Mouse (Mus musculus) limb, embryonic 15.5 days (tissue): Measurements from ENCODE around the gene Met. TPM values are rescaled to one million over a fixed set of nuclear protein-coding genes. Genes with fewer than 3 reads are reported as not detected.
A peak's percentile ranks its signal among the peaks of the same experiment; 100 is the strongest.

Source experiments
- ATAC-seq: fragments of 200-750 bp; cut with Nextera tagmentation; 2 replicates; pipeline ENCODE4 v1.8.0; 2017; ENCODE audit warnings: low read depth, moderate TSS enrichment; ENCODE audit not compliant: insufficient number of reproducible peaks, low FRiP score, low TSS enrichment
- H3K27ac ChIP-seq: fragments of 300-500 bp; sonication (generic); 2 replicates; pipeline ENCODE4 v1.5.1; 2015; ENCODE audit warnings: moderate library complexity, mild to moderate bottlenecking, inconsistent platforms
- H3K27me3 ChIP-seq: fragments of 300-500 bp; sonication (generic); 2 replicates; pipeline ENCODE4 v1.6.1; 2015; ENCODE audit warnings: inconsistent platforms
- H3K36me3 ChIP-seq: fragments of 300-500 bp; sonication (generic); 2 replicates; pipeline ENCODE4 v1.6.1; 2015; ENCODE audit warnings: inconsistent platforms
- H3K4me1 ChIP-seq: fragments of 300-500 bp; sonication (generic); 2 replicates; pipeline ENCODE4 v1.6.1; 2015; ENCODE audit warnings: inconsistent platforms
- H3K4me2 ChIP-seq: fragments of 300-500 bp; sonication (generic); 2 replicates; pipeline ENCODE4 v1.6.1; 2015; ENCODE audit warnings: mild to moderate bottlenecking, inconsistent platforms
- H3K4me3 ChIP-seq: fragments of 300-500 bp; sonication (generic); 2 replicates; pipeline ENCODE4 v1.5.1; 2015; ENCODE audit warnings: mild to moderate bottlenecking, inconsistent platforms
- H3K9ac ChIP-seq: fragments of 300-500 bp; sonication (generic); 2 replicates; pipeline ENCODE4 v1.6.1; 2015; ENCODE audit warnings: inconsistent platforms
- H3K9me3 ChIP-seq: fragments of 300-500 bp; sonication (generic); 2 replicates; pipeline ENCODE4 v1.6.1; 2016; ENCODE audit warnings: inconsistent platforms
- WGBS: fragments of 180-500 bp; shearing (Covaris S2); methylation state at CpG from one replicate; pipeline ENCODE4 v1.1.7; 2015; 5-methylcytosine and 5-hydroxymethylcytosine counted together
- polyA plus RNA-seq: library from polyadenylated mRNA; unstranded; fragments of >200 nt; fragmentation: Nextera tagmentation; extraction: Ambion mirVana; gene quantifications from 2 replicates; pipeline ENCODE4 v1.2.1, GENCODE M21; 2015

The Met gene
- polyA plus RNA-seq = 3.8 and 4.3 TPM in 2 replicates

GRCm38 (mm10) chr6:17463434-17464280 lies at the start of gene Met:
Met (plus strand) TSS chr6:17463800.
- H3K36me3 ChIP-seq = no peaks in the 10 kb centered on the region
- peak within 1 kb of the TSS; percentile 48 for H3K9ac ChIP-seq
- peak; percentile 78 for ATAC-seq
- H3K27me3 ChIP-seq = peaks cover 8% of the 10 kb centered on the region; the same call in 1 of the 2 replicates
- H3K27ac ChIP-seq = no peak within 1 kb of the TSS; the same call in 1 of the 2 replicates
- WGBS = under 1% methylated on average over 74 of the region's 78 CpGs
- H3K4me3 ChIP-seq = peak within 1 kb of the TSS; percentile 69
- H3K4me2 ChIP-seq = peak within 1 kb of the TSS; percentile 95
- H3K9me3 ChIP-seq = no peaks in the 10 kb centered on the region
- H3K4me1 ChIP-seq = peaks cover 8% of the 10 kb centered on the region

DNA sequence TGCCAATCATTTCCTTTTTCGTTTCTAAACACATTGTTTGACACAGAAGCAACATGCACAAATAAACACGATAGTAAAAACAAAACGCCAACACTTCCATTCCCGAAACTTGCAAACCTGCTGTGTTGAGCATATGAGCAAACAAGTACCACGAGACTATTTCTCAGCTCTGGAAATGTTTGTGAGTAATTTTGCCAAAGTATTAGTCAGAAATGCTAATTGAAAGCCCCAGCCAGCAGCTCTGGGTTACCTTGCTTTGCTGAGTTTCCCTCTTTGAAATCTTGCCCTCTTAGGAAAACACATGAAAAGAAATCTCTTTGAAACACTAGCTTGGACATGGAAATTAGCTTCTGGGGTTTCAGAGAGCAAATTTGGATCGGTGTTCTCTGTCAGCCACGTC lies 45.4 kb upstream of the Met start:
- ATAC-seq = no peak
- Histone ChIP-seq H3K27me3 (no peaks in the 10 kb centered on the region), H3K9ac (no peak overlapping the region), H3K4me2 (no peak overlapping the region), H3K27ac (no peak overlapping the region), H3K36me3 (no peaks in the 10 kb centered on the region), H3K4me3 (no peak overlapping the region), H3K9me3 (no peaks in the 10 kb centered on the region), H3K4me1 (no peaks in the 10 kb centered on the region)
- 55% methylated on average over 7 of the region's 7 CpGs for WGBS

DNA sequence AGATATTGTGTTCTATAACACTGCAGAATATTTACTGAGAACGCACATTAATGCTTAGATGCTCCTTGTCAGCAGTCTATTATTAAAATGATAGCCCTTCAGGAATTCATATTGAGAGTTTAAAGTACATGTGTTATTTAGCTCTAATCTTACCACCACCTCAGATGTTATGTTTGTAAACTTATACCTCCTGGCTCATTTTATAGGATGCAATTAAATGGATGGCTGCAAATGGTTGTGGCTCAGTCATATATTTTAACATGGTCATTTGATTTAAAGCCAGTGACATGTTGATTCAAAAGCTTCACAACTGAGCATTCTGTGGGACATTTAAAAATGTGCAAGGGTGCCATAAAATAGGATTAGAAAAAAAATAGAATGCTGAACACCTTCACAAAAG lies 41.2 kb upstream of the Met start:
- Histone ChIP-seq H3K9ac (no peak overlapping the region), H3K9me3 (no peaks in the 10 kb centered on the region), H3K4me2 (no peak overlapping the region), H3K4me1 (no peaks in the 10 kb centered on the region), H3K27ac (no peak overlapping the region), H3K4me3 (no peak overlapping the region), H3K36me3 (no peaks in the 10 kb centered on the region), H3K27me3 (no peaks in the 10 kb centered on the region)
- 63% methylated on average over 1 of the region's 1 CpGs for WGBS
- ATAC-seq = no peak

- H3K36me3 ChIP-seq = no peaks in the 10 kb centered on the region
- H3K9me3 ChIP-seq = no peaks in the 10 kb centered on the region
- 52% methylated on average over 3 of the region's 3 CpGs for WGBS
- H3K4me2 ChIP-seq = no peak overlapping the region
- ATAC-seq = no peak; the same call in 1 of the 2 replicates
- H3K9ac ChIP-seq = no peak overlapping the region
- no peaks in the 10 kb centered on the region for H3K27me3 ChIP-seq
- H3K4me1 ChIP-seq = no peaks in the 10 kb centered on the region
- H3K27ac ChIP-seq = no peak overlapping the region
- no peak overlapping the region for H3K4me3 ChIP-seq
These were observed 34.6 kb upstream of the Met start for GRCm38 (mm10) chr6:17429041-17429440.

GRCm38 (mm10) chr6:17429611-17430010 lies 34.0 kb upstream of the Met start:
- Histone ChIP-seq H3K4me2 (no peak overlapping the region), H3K4me3 (no peak overlapping the region), H3K9me3 (no peaks in the 10 kb centered on the region), H3K4me1 (no peaks in the 10 kb centered on the region), H3K27ac (no peak overlapping the region), H3K36me3 (no peaks in the 10 kb centered on the region), H3K27me3 (no peaks in the 10 kb centered on the region), H3K9ac (no peak overlapping the region)
- WGBS = 57% methylated on average over 3 of the region's 3 CpGs
- no peak for ATAC-seq

DNA sequence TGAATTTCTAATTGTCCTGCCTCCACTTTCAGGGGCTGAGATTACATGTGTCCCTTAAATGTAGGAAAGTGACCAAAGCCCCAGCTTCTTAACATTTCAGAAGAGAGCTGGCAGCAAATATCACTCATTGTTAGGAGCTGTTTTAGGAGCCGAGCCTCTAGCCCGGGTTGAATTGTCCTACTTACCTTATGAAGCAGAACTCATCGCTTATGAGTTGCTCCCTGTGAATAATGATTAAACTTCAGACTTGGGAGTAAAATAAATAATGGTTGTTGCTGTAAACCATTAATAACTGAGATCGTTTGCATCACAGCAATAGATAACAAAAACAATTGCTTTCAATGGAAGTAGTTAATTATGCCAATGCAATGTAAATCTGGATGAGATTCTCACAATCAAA lies 20.3 kb upstream of the Met start:
- H3K9me3 ChIP-seq = no peaks in the 10 kb centered on the region
- H3K27ac ChIP-seq = no peak overlapping the region
- 84% methylated on average over 4 of the region's 4 CpGs for WGBS
- H3K4me2 ChIP-seq = no peak overlapping the region
- H3K9ac ChIP-seq = no peak overlapping the region
- H3K27me3 ChIP-seq = no peaks in the 10 kb centered on the region
- H3K4me1 ChIP-seq = no peaks in the 10 kb centered on the region
- H3K36me3 ChIP-seq = no peaks in the 10 kb centered on the region
- H3K4me3 ChIP-seq = no peak overlapping the region
- ATAC-seq = no peak

DNA sequence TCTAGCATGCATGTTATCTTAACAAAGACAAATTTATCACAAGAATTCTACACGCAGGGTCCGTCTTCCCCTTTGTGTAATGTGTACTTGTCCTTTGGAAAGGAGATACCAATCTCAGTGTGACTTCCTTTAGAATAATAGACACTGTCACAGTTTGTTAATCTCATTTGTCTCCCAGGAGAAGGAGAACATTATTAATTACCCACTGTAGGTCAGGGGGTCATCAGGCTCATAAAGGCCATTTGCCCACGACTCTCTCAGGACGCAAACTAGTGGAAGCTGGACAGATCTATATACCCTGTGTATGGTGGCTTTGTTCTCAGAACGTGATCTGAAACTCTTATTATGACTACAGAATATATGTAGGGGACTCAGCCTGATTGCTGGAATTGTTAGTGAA lies 12.3 kb upstream of the Met start:
- Histone ChIP-seq H3K4me1 (no peaks in the 10 kb centered on the region), H3K4me2 (no peak overlapping the region), H3K4me3 (no peak overlapping the region), H3K9me3 (no peaks in the 10 kb centered on the region), H3K27me3 (no peaks in the 10 kb centered on the region), H3K36me3 (no peaks in the 10 kb centered on the region), H3K27ac (no peak overlapping the region), H3K9ac (no peak overlapping the region)
- no peak for ATAC-seq
- WGBS = 52% methylated on average over 5 of the region's 5 CpGs

GRCm38 (mm10) chr6:17455116-17455515 lies 8.5 kb upstream of the Met start:
- no peak overlapping the region for H3K27ac ChIP-seq
- H3K36me3 ChIP-seq = no peaks in the 10 kb centered on the region
- no peak for ATAC-seq
- no peaks in the 10 kb centered on the region for H3K9me3 ChIP-seq
- no peaks in the 10 kb centered on the region for H3K27me3 ChIP-seq
- H3K9ac ChIP-seq = no peak overlapping the region
- no peak overlapping the region for H3K4me3 ChIP-seq
- H3K4me2 ChIP-seq = no peak overlapping the region
- H3K4me1 ChIP-seq = no peaks in the 10 kb centered on the region
- WGBS = 64% methylated on average over 1 of the region's 1 CpGs

GRCm38 (mm10) chr6:17459561-17459960 lies 4.0 kb upstream of the Met start:
- H3K4me2 ChIP-seq = no peak overlapping the region
- no peak for ATAC-seq
- no peak overlapping the region for H3K4me3 ChIP-seq

GRCm38 (mm10) chr6:17461435-17461834 lies 2.2 kb upstream of the Met start:
- no peak overlapping the region for H3K4me2 ChIP-seq
- ATAC-seq = no peak
- no peak overlapping the region for H3K27ac ChIP-seq
- H3K4me1 ChIP-seq = peaks cover 8% of the 10 kb centered on the region
- H3K27me3 ChIP-seq = peaks cover 8% of the 10 kb centered on the region; the same call in 1 of the 2 replicates
- no peak overlapping the region for H3K4me3 ChIP-seq
- no peaks in the 10 kb centered on the region for H3K9me3 ChIP-seq
- no peaks in the 10 kb centered on the region for H3K36me3 ChIP-seq
- 71% methylated on average over 7 of the region's 7 CpGs for WGBS
- H3K9ac ChIP-seq = no peak overlapping the region

More at GRCm38 (mm10) chr6:17459561-17459960, 4.0 kb upstream of the Met start:
- Histone ChIP-seq H3K9me3 (no peaks in the 10 kb centered on the region), H3K9ac (no peak overlapping the region), H3K27me3 (peaks cover 2% of the 10 kb centered on the region; the same call in 1 of the 2 replicates), H3K4me1 (peaks cover 8% of the 10 kb centered on the region), H3K36me3 (no peaks in the 10 kb centered on the region), H3K27ac (no peak overlapping the region)
- WGBS = 60% methylated on average over 6 of the region's 6 CpGs

- ATAC-seq = no peak
- Histone ChIP-seq H3K9ac (peak overlapping the region; percentile 48), H3K9me3 (no peaks in the 10 kb centered on the region), H3K27me3 (peaks cover 8% of the 10 kb centered on the region; the same call in 1 of the 2 replicates), H3K36me3 (no peaks in the 10 kb centered on the region), H3K4me2 (peak overlapping the region; percentile 95), H3K27ac (no peak overlapping the region), H3K4me3 (peak overlapping the region; percentile 69), H3K4me1 (peaks cover 8% of the 10 kb centered on the region)
- WGBS = 8% methylated on average over 15 of the region's 15 CpGs
These were observed 853 bp downstream of the Met start for GRCm38 (mm10) chr6:17464281-17465025.

DNA sequence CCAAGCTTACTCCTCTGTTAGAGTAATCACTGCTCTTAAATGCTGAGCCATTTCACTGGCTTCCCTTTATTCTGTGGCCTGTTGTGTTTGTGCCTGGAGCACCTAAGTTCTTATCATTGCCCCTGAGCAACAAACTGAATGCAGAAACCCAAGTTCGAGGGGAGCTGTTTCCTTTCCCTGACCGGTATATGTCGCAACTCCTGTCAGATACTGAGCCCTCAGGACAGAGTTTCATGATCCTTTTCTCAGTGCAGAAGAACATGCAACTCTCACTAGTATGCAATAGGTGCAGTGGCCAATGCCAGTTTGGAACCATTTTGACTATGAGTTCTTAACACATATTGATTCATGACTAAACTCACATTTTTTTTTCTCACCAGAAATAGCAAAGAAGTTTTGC lies 2.9 kb downstream of the Met start:
- Histone ChIP-seq H3K9me3 (no peaks in the 10 kb centered on the region), H3K27ac (no peak overlapping the region), H3K4me2 (no peak overlapping the region), H3K9ac (no peak overlapping the region), H3K4me1 (peaks cover 8% of the 10 kb centered on the region), H3K4me3 (no peak overlapping the region), H3K36me3 (no peaks in the 10 kb centered on the region), H3K27me3 (peaks cover 8% of the 10 kb centered on the region; the same call in 1 of the 2 replicates)
- ATAC-seq = no peak
- WGBS = 64% methylated on average over 3 of the region's 3 CpGs
